ENCODE assay signal across 23 mouse cellular contexts in genomic region chr2:122364352-122364944, GRCm38 (mm10). TPM values are rescaled to one million over a fixed set of nuclear protein-coding genes. Genes with fewer than 3 reads are reported as not detected.
DNase-seq lines count a peak whose midpoint lies in the region; ATAC-seq lines count a peak whose summit lies in the region.
"Had no signal": no experiment of that assay in that cellular context is flagged by ENCODE, and none has a peak within 500 bp of the region (broad histone marks: within the 10 kb centered on the region; RNA-seq: fewer than 3 reads in every experiment).

No protein-coding gene starts in this region.

- H3K4me3 ChIP-seq in liver, embryonic 11.5 days (ENCODE audit: low read depth, low read length): no peak overlapping the region
- H3K4me3 ChIP-seq: embryonic facial prominence, embryonic 12.5 days; forebrain, embryonic 10.5 days; hindbrain, embryonic 13.5 days; limb, embryonic 10.5 days; midbrain, embryonic 15.5 days had no signal

- DNase-seq in spleen, adult 12 weeks (ENCODE audit: low spot score): peak; percentile 40
- no peak for DNase-seq in spleen, postnatal 4 days (ENCODE audit: low spot score in 2 of 2)
- peak; percentile 50 for DNase-seq in cerebellum, adult 9-11 months
- no peak for DNase-seq in liver, embryonic 11.5 days (ENCODE audit: low spot score)
- DNase-seq in adrenal gland, postnatal 4 days (ENCODE audit: low spot score in 2 of 2): no peak
- DNase-seq: gastrocnemius, postnatal 14 days; heart, postnatal 10 days; lung, adult 2 months; lung, postnatal 4 days; spleen, adult 18-20 months; thymus, postnatal 25 days had no signal

- no peaks in the 10 kb centered on the region for H3K9me3 ChIP-seq in liver, embryonic 11.5 days (ENCODE audit: control insufficient read depth, low read length)
- H3K9me3 ChIP-seq: embryonic facial prominence, embryonic 12.5 days; forebrain, embryonic 10.5 days; G1E; hindbrain, embryonic 13.5 days; limb, embryonic 10.5 days; midbrain, embryonic 15.5 days had no signal

- WGBS in liver, embryonic 11.5 days: 75% methylated on average over 3 of the region's 3 CpGs

- H3K36me3 ChIP-seq in liver, embryonic 11.5 days (ENCODE audit: control insufficient read depth, insufficient read depth, low read length): no peaks in the 10 kb centered on the region
- H3K36me3 ChIP-seq: G1E had no signal

- H3K9ac ChIP-seq in liver, embryonic 11.5 days (ENCODE audit: low read depth, low read length): no peak overlapping the region
- H3K9ac ChIP-seq: embryonic facial prominence, embryonic 12.5 days; hindbrain, embryonic 13.5 days; midbrain, embryonic 15.5 days had no signal

- no peaks in the 10 kb centered on the region for H3K27me3 ChIP-seq in liver, embryonic 11.5 days (replicated peaks; ENCODE audit: control insufficient read depth, insufficient read depth, low read length)
- H3K27me3 ChIP-seq: embryonic facial prominence, embryonic 12.5 days; hindbrain, embryonic 13.5 days; midbrain, embryonic 15.5 days had no signal

- peaks cover 24% of the 10 kb centered on the region for H3K4me1 ChIP-seq in liver, embryonic 11.5 days (replicated peaks; ENCODE audit: control insufficient read depth, insufficient read depth, low read length)

- peak overlapping the region; percentile 63; the same call in 1 of the 2 replicates for H3K27ac ChIP-seq in liver, embryonic 11.5 days (ENCODE audit: low read depth, low read length)
- H3K27ac ChIP-seq: embryonic facial prominence, embryonic 12.5 days; forebrain, embryonic 10.5 days; hindbrain, embryonic 13.5 days; kidney, postnatal 0 days; limb, embryonic 10.5 days; midbrain, embryonic 15.5 days had no signal

- peak; percentile 87 for ATAC-seq in liver, embryonic 11.5 days (replicated peaks; ENCODE audit: low FRiP score)
- ATAC-seq in megakaryocyte-erythroid progenitor cell, adult 5-6 weeks (replicated peaks; ENCODE audit: low FRiP score, low TSS enrichment, poor library complexity, severe bottlenecking): peak; percentile 79
- ATAC-seq in frontal cortex, adult (ENCODE audit: low TSS enrichment): no peak
- ATAC-seq: intestine, embryonic 16.5 days; midbrain, embryonic 15.5 days had no signal

- peak overlapping the region; percentile 36; the same call in 1 of the 2 replicates for H3K4me2 ChIP-seq in liver, embryonic 11.5 days
- H3K4me2 ChIP-seq: embryonic facial prominence, embryonic 12.5 days; midbrain, embryonic 15.5 days had no signal

RNA-seq across cellular contexts. Expression of gene Shf, which starts 4.5 kb away (rescaled TPM):
- 2.5 TPM in 2 replicates for polyA plus RNA-seq in liver, embryonic 11.5 days (2014; fragmentation: Nextera tagmentation; extraction: Ambion mirVana)
- total RNA-seq in megakaryocyte-erythroid progenitor cell, adult 5-6 weeks (2014; fragmentation: Nextera tagmentation): 5.2 and 8.7 TPM in 2 replicates
- total RNA-seq in megakaryocyte-erythroid progenitor cell, adult 5-6 weeks (2017): 1.6 and 13.8 TPM in 2 replicates
- 10 to 100 TPM; 30.5 to 32.7 TPM for total RNA-seq in adrenal gland, postnatal 4 days (2021)

RNA-seq across cellular contexts. Expression of gene Duox1, which starts 49.0 kb away (rescaled TPM):
- polyA plus RNA-seq in liver, embryonic 11.5 days (2014; fragmentation: Nextera tagmentation; extraction: Ambion mirVana): 0.10 TPM in 1 of 2 replicates, not detected in the other
- not detected in 2 replicates for total RNA-seq in megakaryocyte-erythroid progenitor cell, adult 5-6 weeks (2014; fragmentation: Nextera tagmentation)
- total RNA-seq in megakaryocyte-erythroid progenitor cell, adult 5-6 weeks (2017): not detected in 2 replicates
- total RNA-seq in adrenal gland, postnatal 4 days (2021): under 1 TPM in 1 of 2 experiments, not detected in 1; 0.06 TPM
- total RNA-seq: G1E; layer of hippocampus, adult 18-20 months had no signal
- polyA plus RNA-seq: cortical plate, adult 2 months; forebrain, embryonic 10.5 days; G1E; kidney, postnatal 0 days had no signal

RNA-seq across cellular contexts. Expression of gene Duoxa1, which starts 50.9 kb away (rescaled TPM):
- polyA plus RNA-seq in liver, embryonic 11.5 days (2014; fragmentation: Nextera tagmentation; extraction: Ambion mirVana): not detected in 2 replicates
- not detected in 2 replicates for total RNA-seq in megakaryocyte-erythroid progenitor cell, adult 5-6 weeks (2014; fragmentation: Nextera tagmentation)
- not detected in 2 replicates for total RNA-seq in megakaryocyte-erythroid progenitor cell, adult 5-6 weeks (2017)
- under 1 TPM in 1 of 2 experiments, not detected in 1; 0.25 TPM for total RNA-seq in adrenal gland, postnatal 4 days (2021)
- polyA plus RNA-seq: forebrain, embryonic 10.5 days; G1E; intestine, embryonic 16.5 days; kidney, postnatal 0 days had no signal

Comparison
In these comparisons a context has a peak if more than half of its experiments do, and no peak if none do; other contexts are left out.
1. DNase-seq: peak in spleen, adult 12 weeks (single experiment) and cerebellum, adult 9-11 months (single experiment); none in spleen, postnatal 4 days (0 of 2), liver, embryonic 11.5 days (single experiment) and adrenal gland, postnatal 4 days (0 of 2).